Mouse (Mus musculus) layer of hippocampus, postnatal 25 days (tissue): ENCODE measurements at regions not wholly inside any gene's neighbourhood (a gene's known extent, or its start where the extent isn't known, plus 50 kb on each side); places are given as distances from the start of the nearest gene placed in this dataset.

Source experiments
- DNase-seq, 2 experiments: peaks; one replicate each; pipeline ENCODE4 v3.0.0; 2022; ENCODE audit warnings: mixed read lengths in 2 of 2, low spot score in 1 of 2; ENCODE audit errors: extremely low spot score in 1 of 2

GRCm38 (mm10) chr4:8965563-8965962 is 726.7 kb upstream of the Car8 start:
- no peak for DNase-seq

- DNase-seq, result no peak
Measured at GRCm38 (mm10) chr4:8962959-8963572, 724.2 kb upstream of the Car8 start.

- no peak for DNase-seq
Measured at GRCm38 (mm10) chr4:8961851-8962250, 723.0 kb upstream of the Car8 start.

- DNase-seq, result no peak
Measured at GRCm38 (mm10) chr4:8957771-8958170, 718.9 kb upstream of the Car8 start.

- no peak for DNase-seq
Measured at GRCm38 (mm10) chr4:8957023-8957343, 718.1 kb upstream of the Car8 start.

GRCm38 (mm10) chr4:8956312-8957022 is 717.6 kb upstream of the Car8 start:
- no peak for DNase-seq

- DNase-seq, result no peak
Measured at GRCm38 (mm10) chr4:8955306-8955705, 716.5 kb upstream of the Car8 start.

- DNase-seq, result no peak
Measured at GRCm38 (mm10) chr4:8954356-8954914, 715.6 kb upstream of the Car8 start.

GRCm38 (mm10) chr4:8953181-8953580 is 714.3 kb upstream of the Car8 start:
- no peak for DNase-seq

GRCm38 (mm10) chr4:8949951-8950350 is 711.1 kb upstream of the Car8 start:
- no peak for DNase-seq

GRCm38 (mm10) chr4:8949537-8949936 is 710.7 kb upstream of the Car8 start:
- DNase-seq, result no peak

- DNase-seq, result no peak
Measured at GRCm38 (mm10) chr4:8945116-8945515, 706.3 kb upstream of the Car8 start.

GRCm38 (mm10) chr4:8943080-8943479 is 704.2 kb upstream of the Car8 start:
- no peak for DNase-seq

- no peak for DNase-seq
Measured at GRCm38 (mm10) chr4:8938948-8939411, 700.1 kb upstream of the Car8 start.

GRCm38 (mm10) chr4:8935899-8936298 is 697.1 kb upstream of the Car8 start:
- DNase-seq, result no peak

GRCm38 (mm10) chr4:8934541-8934940 is 695.7 kb upstream of the Car8 start:
- no peak for DNase-seq

- no peak for DNase-seq
Measured at GRCm38 (mm10) chr4:8929346-8929745, 690.5 kb upstream of the Car8 start.

- no peak for DNase-seq
Measured at GRCm38 (mm10) chr4:8928551-8929305, 689.9 kb upstream of the Car8 start.

- DNase-seq, result no peak
Measured at GRCm38 (mm10) chr4:8927276-8927906, 688.5 kb upstream of the Car8 start.

GRCm38 (mm10) chr4:8926642-8927275 is 687.9 kb upstream of the Car8 start:
- DNase-seq, result no peak
